Mouse (Mus musculus): ENCODE measurements around the gene Hps5.

The Hps5 gene

DNA sequence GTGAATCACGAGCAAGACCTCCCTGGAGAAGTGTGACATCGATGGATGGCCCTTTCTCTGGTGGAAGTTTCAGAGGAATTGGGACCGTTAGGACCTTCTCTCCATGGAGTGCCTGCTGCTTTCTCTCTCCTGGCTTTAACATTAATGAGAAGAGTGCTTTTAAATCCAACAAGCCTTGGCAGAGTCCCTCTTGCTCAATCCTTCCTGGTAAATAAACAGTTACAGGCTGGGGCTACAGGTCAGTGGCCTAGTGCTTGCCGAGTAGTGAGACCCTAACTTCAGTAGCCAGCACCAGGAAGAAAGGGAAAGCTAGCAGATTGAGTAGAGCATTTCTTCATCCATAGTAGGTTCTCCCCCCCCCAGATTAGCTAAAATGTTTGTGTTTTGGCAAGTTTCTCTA lies 63.4 kb downstream of the Hps5 start, which contains the start of gene Saa4:
Saa4 (minus strand) TSS at position 146 of the 400 bp plus-strand sequence.
- DNase-seq: no peak

GRCm38 (mm10) chr7:46727584-46727983 lies 68.3 kb downstream of the Hps5 start:
- DNase-seq: no peak

DNA sequence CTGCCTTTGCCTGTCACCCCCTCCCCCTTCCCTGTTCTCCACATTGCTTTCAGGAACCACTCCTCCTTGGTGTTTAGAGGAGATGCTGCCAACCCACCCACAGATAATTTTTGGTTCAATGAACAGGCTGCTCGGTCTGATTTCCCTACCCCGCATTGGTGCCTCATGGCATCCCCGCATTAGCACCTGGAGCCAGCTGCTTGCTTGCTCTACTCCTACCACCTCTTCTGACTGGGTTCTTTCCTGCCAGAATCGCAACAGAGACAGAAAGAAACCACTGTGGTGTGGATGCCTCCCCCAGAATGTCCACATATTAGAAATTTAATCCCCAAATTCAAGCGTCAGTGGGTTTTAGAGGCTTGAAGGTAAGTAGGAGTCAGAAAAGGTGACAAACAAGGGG lies 71.5 kb downstream of the Hps5 start:
- DNase-seq: no peak

DNA sequence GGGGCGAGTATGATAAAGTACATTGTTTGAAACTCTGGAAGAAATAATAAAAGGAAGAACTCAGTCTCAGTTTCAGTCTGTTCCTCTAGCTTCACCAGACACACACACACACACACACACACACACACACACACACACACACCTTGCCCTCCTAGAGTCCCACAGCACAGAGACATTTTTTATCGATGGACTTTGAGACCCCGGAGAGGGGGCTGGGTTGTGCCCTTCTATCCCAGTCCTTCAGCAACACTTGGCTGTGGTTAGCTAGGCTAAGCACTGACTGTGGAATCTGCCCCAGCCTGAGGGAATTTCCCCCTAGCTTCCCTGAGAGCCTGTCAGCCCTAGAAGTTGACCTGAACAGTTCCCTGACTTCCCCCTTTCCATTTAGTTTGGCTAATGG lies 72.0 kb downstream of the Hps5 start:
- no peak for DNase-seq

GRCm38 (mm10) chr7:46723354-46723753 lies 72.5 kb downstream of the Hps5 start:
- no peak for DNase-seq

DNA sequence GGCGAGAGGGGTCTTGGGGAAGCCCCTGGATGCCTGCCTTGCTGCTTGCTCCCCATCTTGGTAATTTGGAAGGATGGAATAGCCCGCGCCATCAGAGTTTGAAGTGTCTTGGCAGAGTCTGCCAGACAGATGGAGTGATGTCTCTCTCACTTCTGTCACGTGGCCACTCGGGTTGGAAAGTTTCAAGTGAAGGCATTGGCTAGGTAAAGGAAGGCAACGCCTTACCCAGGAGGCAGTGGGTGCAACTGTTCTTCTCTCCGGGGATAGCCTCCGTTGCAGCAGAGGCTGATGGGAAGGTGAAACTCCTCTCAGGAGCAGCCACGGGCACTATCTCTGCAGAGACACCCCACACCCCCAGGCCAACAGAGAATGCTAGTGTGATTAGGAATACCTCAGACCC lies 75.4 kb downstream of the Hps5 start:
- DNase-seq: peak; percentile 7 to 24

GRCm38 (mm10) chr7:46719526-46719925 lies 76.3 kb downstream of the Hps5 start:
- peak; percentile 85 to 91 for DNase-seq

- DNase-seq: no peak
These were observed 77.1 kb downstream of the Hps5 start for GRCm38 (mm10) chr7:46718591-46719270.

DNA sequence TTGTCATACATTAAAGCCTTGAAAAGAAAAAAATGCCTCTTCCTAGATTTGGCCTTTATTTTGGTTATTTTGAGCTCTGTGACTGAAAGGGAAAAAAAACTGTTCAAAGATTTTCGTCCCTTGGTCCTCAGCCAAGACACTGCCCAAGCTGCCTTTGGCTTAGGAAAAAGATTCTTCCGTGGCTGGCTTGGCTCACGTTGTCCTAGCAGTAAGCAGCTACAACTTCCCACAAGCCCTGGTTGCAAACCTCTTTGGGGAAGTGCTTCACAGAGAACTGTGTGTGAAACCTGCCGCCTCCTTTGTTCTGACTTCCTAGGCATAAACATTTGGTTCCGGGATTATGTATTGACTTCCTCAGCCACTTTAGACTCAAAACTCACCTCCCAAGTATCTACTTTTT lies 79.0 kb downstream of the Hps5 start:
- peak; percentile 66 to 71 for DNase-seq

DNA sequence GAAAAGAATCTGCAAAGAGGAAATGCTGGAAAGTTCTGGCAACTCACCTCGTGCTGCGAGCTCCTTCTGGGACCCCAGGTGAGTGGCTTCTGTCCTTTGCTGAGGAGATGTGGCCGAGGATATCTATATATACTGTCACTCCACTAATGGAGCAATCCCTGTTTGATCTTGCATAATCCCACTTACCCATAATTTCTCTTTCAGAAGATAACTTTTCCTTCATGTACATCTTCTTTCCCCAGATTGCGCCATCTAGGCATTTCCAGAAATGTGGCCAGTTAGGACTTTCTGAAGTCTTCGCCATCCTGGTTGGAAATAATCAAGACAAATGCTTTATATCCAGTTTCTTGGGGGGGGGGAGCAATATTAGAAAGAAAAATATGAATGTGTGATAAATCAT lies 80.3 kb downstream of the Hps5 start, which contains the start of gene Saa3:
Saa3 (minus strand) TSS at position 101 of the 400 bp plus-strand sequence.
- DNase-seq: no peak

- DNase-seq: peak; percentile 57 to 77
These were observed 81.3 kb downstream of the Hps5 start for GRCm38 (mm10) chr7:46714518-46714917.

- no peak for DNase-seq
These were observed 83.6 kb downstream of the Hps5 start for GRCm38 (mm10) chr7:46712250-46712649.
